In the genomic region with DNA sequence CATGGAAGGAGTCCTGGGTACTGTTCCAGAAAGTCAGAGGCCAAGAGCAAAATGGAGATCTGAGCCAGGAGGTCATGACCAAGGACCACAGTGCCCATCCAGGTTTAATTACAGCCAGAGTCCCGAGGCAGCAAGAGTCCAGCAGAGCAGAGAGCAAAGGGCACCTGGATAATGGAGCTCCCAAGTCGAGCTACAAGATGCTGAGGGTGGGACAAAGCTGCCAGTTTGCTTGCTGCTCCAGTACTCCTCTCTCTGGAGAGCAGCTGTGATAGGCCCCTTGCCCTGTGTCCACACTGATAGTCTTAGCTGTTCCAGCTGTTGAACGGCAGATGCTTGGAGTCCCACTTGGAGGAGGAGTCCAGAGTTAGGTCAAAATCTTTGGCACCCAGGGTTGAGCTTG, we compare ENCODE assay signal across 16 mouse cellular contexts.
DNase-seq lines count a peak whose midpoint lies in the region; ATAC-seq and TF ChIP-seq lines count a peak whose summit lies in the region.
"Had no signal": no experiment of that assay in that cellular context is flagged by ENCODE, and none has a peak within 500 bp of the region (broad histone marks: within the 10 kb centered on the region; RNA-seq: fewer than 3 reads in every experiment).

No protein-coding gene starts in this region.

- H3K9me3 ChIP-seq in intestine, embryonic 15.5 days, result no peaks in the 10 kb centered on the region
- H3K9me3 ChIP-seq in intestine, postnatal 0 days (ENCODE audit: control insufficient read depth), result no peaks in the 10 kb centered on the region
- H3K9me3 ChIP-seq in embryonic facial prominence, embryonic 13.5 days, result no peaks in the 10 kb centered on the region
- H3K9me3 ChIP-seq: heart, embryonic 13.5 days; hindbrain, embryonic 13.5 days; liver, embryonic 12.5 days; midbrain, embryonic 12.5 days had no signal

- no peak overlapping the region for H3K4me2 ChIP-seq in intestine, embryonic 15.5 days (replicated peaks)
- no peak overlapping the region for H3K4me2 ChIP-seq in intestine, postnatal 0 days (replicated peaks; ENCODE audit: low read depth)
- H3K4me2 ChIP-seq in embryonic facial prominence, embryonic 13.5 days, result no peak overlapping the region
- H3K4me2 ChIP-seq: heart, embryonic 13.5 days; hindbrain, embryonic 13.5 days; liver, embryonic 12.5 days; midbrain, embryonic 12.5 days had no signal

- TF ChIP-seq CTCF in intestine, postnatal 0 days (IDR thresholded peaks at IDR 0.05; ENCODE audit: low read depth), result no peak

- peaks cover 53% of the 10 kb centered on the region for H3K4me1 ChIP-seq in intestine, embryonic 15.5 days (replicated peaks)
- H3K4me1 ChIP-seq in intestine, postnatal 0 days (replicated peaks; ENCODE audit: control insufficient read depth, insufficient read depth, low read length), result no peaks in the 10 kb centered on the region
- H3K4me1 ChIP-seq in embryonic facial prominence, embryonic 13.5 days, result peaks cover 88% of the 10 kb centered on the region
- H3K4me1 ChIP-seq: liver, embryonic 12.5 days had no signal

- no peak overlapping the region for H3K9ac ChIP-seq in intestine, embryonic 15.5 days
- no peak overlapping the region for H3K9ac ChIP-seq in intestine, postnatal 0 days (ENCODE audit: low read depth, low read length)
- no peak overlapping the region for H3K9ac ChIP-seq in embryonic facial prominence, embryonic 13.5 days
- H3K9ac ChIP-seq: heart, embryonic 13.5 days; hindbrain, embryonic 13.5 days; liver, embryonic 12.5 days; midbrain, embryonic 12.5 days had no signal

- no peak overlapping the region for H3K4me3 ChIP-seq in intestine, embryonic 15.5 days (replicated peaks)
- no peak overlapping the region for H3K4me3 ChIP-seq in intestine, postnatal 0 days (ENCODE audit: low read depth, low read length)
- no peak overlapping the region for H3K4me3 ChIP-seq in embryonic facial prominence, embryonic 13.5 days
- H3K4me3 ChIP-seq: heart, embryonic 13.5 days; hindbrain, embryonic 13.5 days; left cerebral cortex, adult 2 months; liver, embryonic 12.5 days; midbrain, embryonic 12.5 days had no signal

- no peaks in the 10 kb centered on the region for H3K36me3 ChIP-seq in intestine, embryonic 15.5 days
- H3K36me3 ChIP-seq in intestine, postnatal 0 days (ENCODE audit: control insufficient read depth, insufficient read depth), result no peaks in the 10 kb centered on the region
- no peaks in the 10 kb centered on the region for H3K36me3 ChIP-seq in embryonic facial prominence, embryonic 13.5 days
- H3K36me3 ChIP-seq: heart, embryonic 13.5 days; hindbrain, embryonic 13.5 days; liver, embryonic 12.5 days; midbrain, embryonic 12.5 days had no signal

- H3K27me3 ChIP-seq in intestine, embryonic 15.5 days (replicated peaks), result no peaks in the 10 kb centered on the region
- H3K27me3 ChIP-seq in intestine, postnatal 0 days (replicated peaks; ENCODE audit: control insufficient read depth, insufficient read depth, low read length), result no peaks in the 10 kb centered on the region
- 0 out of 2 replicates have a peak, but pooled peaks cover 3% of the 10 kb centered on the region for H3K27me3 ChIP-seq in embryonic facial prominence, embryonic 13.5 days
- H3K27me3 ChIP-seq: liver, embryonic 12.5 days had no signal

- no peak for ATAC-seq in intestine, embryonic 15.5 days
- no peak for ATAC-seq in intestine, postnatal 0 days
- ATAC-seq in embryonic facial prominence, embryonic 13.5 days (ENCODE audit: insufficient number of reproducible peaks, insufficient read depth, low FRiP score, low TSS enrichment, low read depth), result no peak
- ATAC-seq in megakaryocyte-erythroid progenitor cell, adult 5-6 weeks (replicated peaks; ENCODE audit: low FRiP score, low TSS enrichment, poor library complexity, severe bottlenecking), result no peak
- ATAC-seq: CD4-positive, CD25-positive, alpha-beta regulatory T cell, adult 4 months; liver, embryonic 12.5 days had no signal

- peak; percentile 63 for DNase-seq in kidney, adult 18-20 months
- DNase-seq in kidney, postnatal 36 days, result peak; percentile 70 to 85
- DNase-seq in gastrocnemius, postnatal 36 days, result no peak
- no peak for DNase-seq in frontal cortex, postnatal 10 days (ENCODE audit: low spot score in 2 of 2)
- DNase-seq: lung, postnatal 14 days; thymus, postnatal 4 days had no signal

- intact Hi-C loops in gastrocnemius, postnatal 36 days (cut with DNase I), result loop anchor here (2.0 kb wide), 1 partner anchor 31 kb away; no protein-coding TSS in a partner anchor

- 28% methylated on average over 3 of the region's 3 CpGs for WGBS in intestine, embryonic 15.5 days
- 42% methylated on average over 3 of the region's 3 CpGs for WGBS in intestine, postnatal 0 days
- 29% methylated on average over 3 of the region's 3 CpGs for WGBS in embryonic facial prominence, embryonic 13.5 days

- 0 out of 2 replicates have a peak overlapping the region, but pooled peaks have one; percentile 42 for H3K27ac ChIP-seq in intestine, embryonic 15.5 days
- no peak overlapping the region for H3K27ac ChIP-seq in intestine, postnatal 0 days (ENCODE audit: low read depth, low read length)
- H3K27ac ChIP-seq in embryonic facial prominence, embryonic 13.5 days, result peak overlapping the region; percentile 72
- H3K27ac ChIP-seq: heart, embryonic 13.5 days; hindbrain, embryonic 13.5 days; left cerebral cortex, adult 2 months; liver, embryonic 12.5 days; midbrain, embryonic 12.5 days had no signal

Comparison
In these comparisons a context has a peak if more than half of its experiments do, and no peak if none do; other contexts are left out.
1. DNase-seq: peak in kidney, adult 18-20 months (single experiment) and kidney, postnatal 36 days (2 of 2); none in gastrocnemius, postnatal 36 days (0 of 2) and frontal cortex, postnatal 10 days (0 of 2).